ENCODE assay signal across 17 mouse cellular contexts in the genomic region with DNA sequence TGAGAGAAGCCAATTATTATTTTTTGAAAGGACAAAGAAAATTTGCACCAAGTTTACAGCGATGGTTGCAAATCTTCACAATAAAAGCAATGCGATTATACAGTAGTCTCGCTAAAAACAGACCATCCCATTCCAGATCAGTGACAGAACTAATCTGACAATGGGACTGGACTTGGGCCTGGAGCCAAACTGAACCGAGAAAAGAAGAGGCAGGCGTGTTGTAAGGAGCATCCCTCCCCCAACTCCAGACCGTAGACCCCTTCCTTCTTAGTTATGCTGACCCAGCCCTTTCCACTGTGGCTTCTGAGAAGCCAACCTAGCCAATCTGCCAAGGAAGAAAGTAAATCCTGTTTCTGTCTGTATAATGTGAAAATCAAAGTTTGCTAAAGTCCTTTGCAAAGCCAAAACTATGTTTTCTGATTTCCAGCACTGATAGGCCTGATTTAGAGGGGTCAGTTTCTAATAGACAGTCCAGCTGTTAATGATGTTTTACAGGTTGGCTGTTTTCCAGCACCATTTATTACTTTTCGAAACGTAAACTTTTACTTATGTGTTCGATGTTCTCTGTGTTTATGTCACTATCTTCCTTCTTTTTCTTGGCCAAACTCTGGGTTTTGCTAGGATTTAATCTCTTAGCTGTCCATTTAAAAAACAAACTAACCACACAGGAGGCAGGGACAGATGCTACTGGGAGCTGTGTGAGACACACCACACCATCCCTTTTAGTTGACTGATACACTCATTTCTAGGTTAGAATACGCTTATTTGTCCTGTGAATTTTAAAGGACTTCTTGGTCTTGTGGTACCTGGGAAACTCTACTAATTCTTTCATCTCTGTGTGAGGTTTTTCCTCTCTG.
DNase-seq lines count a peak whose midpoint lies in the region; ATAC-seq lines count a peak whose summit lies in the region.
"Had no signal": no experiment of that assay in that cellular context is flagged by ENCODE, and none has a peak within 500 bp of the region (broad histone marks: within the 10 kb centered on the region; RNA-seq: fewer than 3 reads in every experiment).

No protein-coding gene starts in this region.

- peak; percentile 48; the same call in 1 of the 2 replicates for ATAC-seq in hindbrain, embryonic 12.5 days (ENCODE audit: low FRiP score)
- ATAC-seq in hindbrain, embryonic 11.5 days (ENCODE audit: low FRiP score) = no peak
- peak; percentile 67; the same call in 1 of the 2 replicates for ATAC-seq in midbrain, embryonic 14.5 days (ENCODE audit: low FRiP score, low TSS enrichment)
- no peak for ATAC-seq in midbrain, embryonic 16.5 days
- peak; percentile 58; the same call in 1 of the 2 replicates for ATAC-seq in neural tube, embryonic 14.5 days (ENCODE audit: low read depth)
- ATAC-seq: forebrain, embryonic 15.5 days had no signal

- no peaks in the 10 kb centered on the region for H3K4me1 ChIP-seq in hindbrain, embryonic 12.5 days
- H3K4me1 ChIP-seq in hindbrain, embryonic 11.5 days (replicated peaks; ENCODE audit: control insufficient read depth, insufficient read depth, low read length) = no peaks in the 10 kb centered on the region
- H3K4me1 ChIP-seq in midbrain, embryonic 14.5 days (ENCODE audit: control insufficient read depth, insufficient read depth, low read length) = no peaks in the 10 kb centered on the region
- no peaks in the 10 kb centered on the region for H3K4me1 ChIP-seq in midbrain, embryonic 16.5 days (ENCODE audit: control insufficient read depth, insufficient read depth, low read length)
- no peaks in the 10 kb centered on the region for H3K4me1 ChIP-seq in neural tube, embryonic 14.5 days (ENCODE audit: control insufficient read depth, insufficient read depth, low read length)
- H3K4me1 ChIP-seq: forebrain, embryonic 15.5 days; limb, embryonic 13.5 days had no signal

- no peak for DNase-seq in hindbrain, embryonic 11.5 days (ENCODE audit: low spot score)
- DNase-seq in kidney, postnatal 14 days = peak; percentile 13
- no peak for DNase-seq in kidney, adult 11 months
- DNase-seq in midbrain, embryonic 14.5 days = peak; percentile 43
- DNase-seq in layer of hippocampus, adult 9-10 months (ENCODE audit: low spot score) = no peak
- DNase-seq: adrenal gland, adult 2 months; cerebellum, postnatal 25 days; heart, postnatal 14 days; layer of hippocampus, adult 9-11 months; thymus, postnatal 14 days had no signal

- no peaks in the 10 kb centered on the region for H3K9me3 ChIP-seq in hindbrain, embryonic 12.5 days (replicated peaks)
- H3K9me3 ChIP-seq in hindbrain, embryonic 11.5 days (ENCODE audit: control insufficient read depth, low read length) = no peaks in the 10 kb centered on the region
- H3K9me3 ChIP-seq in midbrain, embryonic 14.5 days (ENCODE audit: control insufficient read depth, low read length) = no peaks in the 10 kb centered on the region
- no peaks in the 10 kb centered on the region for H3K9me3 ChIP-seq in midbrain, embryonic 16.5 days (replicated peaks; ENCODE audit: control insufficient read depth, low read length, poor library complexity, severe bottlenecking)
- H3K9me3 ChIP-seq in neural tube, embryonic 14.5 days (ENCODE audit: control insufficient read depth, low read length) = no peaks in the 10 kb centered on the region
- H3K9me3 ChIP-seq: forebrain, embryonic 15.5 days; limb, embryonic 13.5 days had no signal

- H3K9ac ChIP-seq in hindbrain, embryonic 12.5 days = no peak overlapping the region
- H3K9ac ChIP-seq in hindbrain, embryonic 11.5 days (ENCODE audit: low read depth, low read length) = no peak overlapping the region
- H3K9ac ChIP-seq in midbrain, embryonic 14.5 days (replicated peaks; ENCODE audit: low read length) = no peak overlapping the region
- H3K9ac ChIP-seq in midbrain, embryonic 16.5 days (ENCODE audit: low read depth, low read length) = no peak overlapping the region
- H3K9ac ChIP-seq in neural tube, embryonic 14.5 days (replicated peaks; ENCODE audit: low read depth, low read length) = no peak overlapping the region
- H3K9ac ChIP-seq: forebrain, embryonic 15.5 days; limb, embryonic 13.5 days; liver, embryonic 14.5 days had no signal

- 78% methylated on average over 10 of the region's 10 CpGs for WGBS in hindbrain, embryonic 12.5 days
- 84% methylated on average over 10 of the region's 10 CpGs for WGBS in hindbrain, embryonic 11.5 days
- 68% methylated on average over 10 of the region's 10 CpGs for WGBS in midbrain, embryonic 14.5 days
- 69% methylated on average over 10 of the region's 10 CpGs for WGBS in midbrain, embryonic 16.5 days
- 64% methylated on average over 10 of the region's 10 CpGs for WGBS in neural tube, embryonic 14.5 days

- no peak overlapping the region for H3K27ac ChIP-seq in hindbrain, embryonic 12.5 days
- no peak overlapping the region for H3K27ac ChIP-seq in hindbrain, embryonic 11.5 days (ENCODE audit: low read depth, low read length)
- H3K27ac ChIP-seq in midbrain, embryonic 14.5 days (replicated peaks; ENCODE audit: low read depth, low read length) = no peak overlapping the region
- H3K27ac ChIP-seq in midbrain, embryonic 16.5 days (ENCODE audit: low read length) = no peak overlapping the region
- no peak overlapping the region for H3K27ac ChIP-seq in neural tube, embryonic 14.5 days (ENCODE audit: low read depth, low read length)
- H3K27ac ChIP-seq: forebrain, embryonic 15.5 days; limb, embryonic 13.5 days; liver, embryonic 14.5 days had no signal

- H3K36me3 ChIP-seq in hindbrain, embryonic 12.5 days = no peaks in the 10 kb centered on the region
- H3K36me3 ChIP-seq in hindbrain, embryonic 11.5 days (ENCODE audit: control insufficient read depth, insufficient read depth, low read length) = no peaks in the 10 kb centered on the region
- H3K36me3 ChIP-seq in midbrain, embryonic 14.5 days (ENCODE audit: control insufficient read depth, insufficient read depth, low read length) = no peaks in the 10 kb centered on the region
- no peaks in the 10 kb centered on the region for H3K36me3 ChIP-seq in midbrain, embryonic 16.5 days (ENCODE audit: control insufficient read depth, insufficient read depth, low read length)
- no peaks in the 10 kb centered on the region for H3K36me3 ChIP-seq in neural tube, embryonic 14.5 days (ENCODE audit: control insufficient read depth, insufficient read depth, low read length)
- H3K36me3 ChIP-seq: forebrain, embryonic 15.5 days; limb, embryonic 13.5 days had no signal

- no peak overlapping the region for H3K4me3 ChIP-seq in hindbrain, embryonic 12.5 days
- H3K4me3 ChIP-seq in hindbrain, embryonic 11.5 days (ENCODE audit: low read depth, low read length) = no peak overlapping the region
- H3K4me3 ChIP-seq in midbrain, embryonic 14.5 days (replicated peaks; ENCODE audit: low read depth, low read length) = no peak overlapping the region
- no peak overlapping the region for H3K4me3 ChIP-seq in midbrain, embryonic 16.5 days (ENCODE audit: low read depth, low read length)
- no peak overlapping the region for H3K4me3 ChIP-seq in neural tube, embryonic 14.5 days (ENCODE audit: low read depth, low read length)
- H3K4me3 ChIP-seq: forebrain, embryonic 15.5 days; limb, embryonic 13.5 days had no signal

- no peaks in the 10 kb centered on the region for H3K27me3 ChIP-seq in hindbrain, embryonic 12.5 days
- H3K27me3 ChIP-seq in hindbrain, embryonic 11.5 days (ENCODE audit: control insufficient read depth, insufficient read depth, low read length) = no peaks in the 10 kb centered on the region
- H3K27me3 ChIP-seq in midbrain, embryonic 14.5 days (ENCODE audit: control insufficient read depth, insufficient read depth, low read length) = no peaks in the 10 kb centered on the region
- no peaks in the 10 kb centered on the region for H3K27me3 ChIP-seq in midbrain, embryonic 16.5 days (ENCODE audit: control insufficient read depth, insufficient read depth, low read depth, low read length)
- no peaks in the 10 kb centered on the region for H3K27me3 ChIP-seq in neural tube, embryonic 14.5 days (ENCODE audit: control insufficient read depth, insufficient read depth, low read length)
- H3K27me3 ChIP-seq: forebrain, embryonic 15.5 days; limb, embryonic 13.5 days had no signal

- H3K4me2 ChIP-seq in hindbrain, embryonic 12.5 days (replicated peaks) = no peak overlapping the region
- no peak overlapping the region for H3K4me2 ChIP-seq in hindbrain, embryonic 11.5 days (replicated peaks; ENCODE audit: low read depth, low read length)
- H3K4me2 ChIP-seq in midbrain, embryonic 14.5 days (ENCODE audit: low read length) = no peak overlapping the region
- H3K4me2 ChIP-seq in midbrain, embryonic 16.5 days (ENCODE audit: low read length) = no peak overlapping the region
- H3K4me2 ChIP-seq in neural tube, embryonic 14.5 days (ENCODE audit: low read depth, low read length) = no peak overlapping the region
- H3K4me2 ChIP-seq: forebrain, embryonic 15.5 days; heart, embryonic 11.5 days; limb, embryonic 13.5 days had no signal

Comparison
In these comparisons a context has a peak if more than half of its experiments do, and no peak if none do; other contexts are left out.
1. ATAC-seq: peak in hindbrain, embryonic 12.5 days (single experiment), midbrain, embryonic 14.5 days (single experiment) and neural tube, embryonic 14.5 days (single experiment); none in hindbrain, embryonic 11.5 days (single experiment) and midbrain, embryonic 16.5 days (single experiment).
2. DNase-seq: peak in kidney, postnatal 14 days (single experiment) and midbrain, embryonic 14.5 days (single experiment); none in hindbrain, embryonic 11.5 days (single experiment), kidney, adult 11 months (single experiment) and layer of hippocampus, adult 9-10 months (single experiment).